In genomic region chr3:84038126-84038525, GRCm38 (mm10) we compare ENCODE assay signal across 8 mouse cellular contexts. TPM values are rescaled to one million over a fixed set of nuclear protein-coding genes. Genes with fewer than 3 reads are reported as not detected.
A peak's percentile ranks its signal among the peaks of the same experiment; 100 is the strongest.
DNase-seq lines count a peak whose midpoint lies in the region; ATAC-seq and TF ChIP-seq lines count a peak whose summit lies in the region.

No protein-coding gene starts in this region.

- no peaks in the 10 kb centered on the region for H3K27me3 ChIP-seq in heart, embryonic 14.5 days (ENCODE audit: control insufficient read depth, insufficient read depth, low read length)
- no peaks in the 10 kb centered on the region for H3K27me3 ChIP-seq in hindbrain, embryonic 14.5 days (ENCODE audit: control insufficient read depth, insufficient read depth, low read length)
- no peaks in the 10 kb centered on the region; the same call in 1 of the 2 replicates for H3K27me3 ChIP-seq in midbrain, embryonic 11.5 days (ENCODE audit: control insufficient read depth, insufficient read depth, low read length)

- 0 out of 2 replicates have a peak, but pooled peaks cover 4% of the 10 kb centered on the region for H3K36me3 ChIP-seq in heart, embryonic 14.5 days (ENCODE audit: control insufficient read depth, insufficient read depth, low read length)
- H3K36me3 ChIP-seq in hindbrain, embryonic 14.5 days (replicated peaks; ENCODE audit: control insufficient read depth, insufficient read depth) = no peaks in the 10 kb centered on the region; the same call in 1 of the 2 replicates
- no peaks in the 10 kb centered on the region for H3K36me3 ChIP-seq in midbrain, embryonic 11.5 days (ENCODE audit: control insufficient read depth, insufficient read depth, low read length)

- ATAC-seq in heart, embryonic 14.5 days (ENCODE audit: insufficient number of reproducible peaks, insufficient read depth, low FRiP score, low read depth) = no peak
- no peak for ATAC-seq in hindbrain, embryonic 14.5 days (ENCODE audit: low FRiP score)
- ATAC-seq in midbrain, embryonic 11.5 days (ENCODE audit: low FRiP score) = no peak
- no peak for ATAC-seq in monocyte, adult 5-6 weeks (replicated peaks; ENCODE audit: insufficient number of reproducible peaks, low FRiP score, low TSS enrichment, poor library complexity, severe bottlenecking)

- WGBS in heart, embryonic 14.5 days = 67% methylated on average over 1 of the region's 1 CpGs
- WGBS in bone marrow, adult 2 months = 25% methylated on average over 1 of the region's 1 CpGs
- WGBS in hindbrain, embryonic 14.5 days = 19% methylated on average over 1 of the region's 1 CpGs
- WGBS in midbrain, embryonic 11.5 days = 54% methylated on average over 1 of the region's 1 CpGs

- 0 out of 2 replicates have a peak overlapping the region, but pooled peaks have one; percentile 94 for H3K9ac ChIP-seq in heart, embryonic 14.5 days (ENCODE audit: low read length)
- peak overlapping the region; percentile 98 for H3K9ac ChIP-seq in hindbrain, embryonic 14.5 days
- peak overlapping the region; percentile 99 for H3K9ac ChIP-seq in midbrain, embryonic 11.5 days (ENCODE audit: low read length)

- H3K27ac ChIP-seq in heart, embryonic 14.5 days (replicated peaks in 1 of 2; ENCODE audit: control insufficient read depth in 1 of 2, insufficient read depth in 1 of 2, low read depth in 2 of 2, low read length in 2 of 2) = no peak overlapping the region
- no peak overlapping the region for H3K27ac ChIP-seq in bone marrow, adult 2 months (ENCODE audit: control insufficient read depth, insufficient read depth, low read depth, low read length, poor library complexity)
- peak overlapping the region; percentile 96 for H3K27ac ChIP-seq in hindbrain, embryonic 14.5 days
- H3K27ac ChIP-seq in midbrain, embryonic 11.5 days (ENCODE audit: low read depth, low read length) = no peak overlapping the region

- no peak for TF ChIP-seq POLR2A in bone marrow, adult 2 months (IDR thresholded peaks at IDR 0.05; ENCODE audit: borderline replicate concordance, control insufficient read depth, low read depth, low read length)

- TF ChIP-seq CTCF in bone marrow, adult 2 months (IDR thresholded peaks at IDR 0.05; ENCODE audit: control insufficient read depth, insufficient read depth, low read length) = no peak

- H3K4me2 ChIP-seq in heart, embryonic 14.5 days (ENCODE audit: low read length) = peak overlapping the region; percentile 99
- peak overlapping the region; percentile 99 for H3K4me2 ChIP-seq in hindbrain, embryonic 14.5 days (replicated peaks)
- peak overlapping the region; percentile 90 for H3K4me2 ChIP-seq in midbrain, embryonic 11.5 days

- H3K9me3 ChIP-seq in heart, embryonic 14.5 days (ENCODE audit: control insufficient read depth, low read length) = no peaks in the 10 kb centered on the region
- no peaks in the 10 kb centered on the region for H3K9me3 ChIP-seq in hindbrain, embryonic 14.5 days (ENCODE audit: control insufficient read depth, low read length)
- no peaks in the 10 kb centered on the region for H3K9me3 ChIP-seq in midbrain, embryonic 11.5 days (ENCODE audit: control insufficient read depth, low read length)

- H3K4me3 ChIP-seq in heart, embryonic 14.5 days (ENCODE audit: control insufficient read depth in 1 of 2, insufficient read depth in 1 of 2, low read depth in 1 of 2, low read length in 2 of 2) = peak overlapping the region in 1 of 2 experiments; percentile 87; a peak in 2 of 4 replicates
- H3K4me3 ChIP-seq in bone marrow, adult 2 months (replicated peaks; ENCODE audit: control insufficient read depth, low read depth, low read length) = peak overlapping the region; percentile 18
- peak overlapping the region; percentile 93 for H3K4me3 ChIP-seq in hindbrain, embryonic 14.5 days (replicated peaks; ENCODE audit: low read length)
- H3K4me3 ChIP-seq in midbrain, embryonic 11.5 days (ENCODE audit: low read depth, low read length) = peak overlapping the region; percentile 96

- DNase-seq in heart, adult 8-10 months (ENCODE audit: low spot score) = no peak
- DNase-seq in hindbrain, embryonic 14.5 days (ENCODE audit: low spot score) = no peak
- peak; percentile 80 for DNase-seq in midbrain, embryonic 11.5 days (ENCODE audit: low spot score, missing footprints)
- no peak for DNase-seq in adrenal gland, adult 8-10 months
- no peak for DNase-seq in gastrocnemius, postnatal 14 days

- intact Hi-C loops in gastrocnemius, postnatal 14 days (cut with DNase I; ENCODE audit: low total_unique reads) = no loop called here

- H3K4me1 ChIP-seq in heart, embryonic 14.5 days (ENCODE audit: control insufficient read depth in 2 of 2, insufficient read depth in 2 of 2, low read length in 2 of 2) = peaks cover 2 to 23% of the 10 kb centered on the region in 2 experiments; a peak in 3 of 4 replicates
- peaks cover 3% of the 10 kb centered on the region for H3K4me1 ChIP-seq in bone marrow, adult 2 months (ENCODE audit: control insufficient read depth, insufficient read depth, low read length)
- peaks cover 57% of the 10 kb centered on the region for H3K4me1 ChIP-seq in hindbrain, embryonic 14.5 days (replicated peaks; ENCODE audit: control insufficient read depth, insufficient read depth, low read length)
- peaks cover 33% of the 10 kb centered on the region for H3K4me1 ChIP-seq in midbrain, embryonic 11.5 days (ENCODE audit: control insufficient read depth, insufficient read depth, low read length)

RNA-seq across cellular contexts. Expression of gene Tmem131l, which starts 1.8 kb away (rescaled TPM):
- polyA plus RNA-seq in heart, embryonic 14.5 days (2014; fragmentation: Nextera tagmentation; extraction: Ambion mirVana) = 30.6 and 33.0 TPM in 2 replicates
- 10 to 100 TPM; 17.6 to 25.0 (median 21.0) TPM for total RNA-seq in heart, adult 8-10 months (2022)
- polyA plus RNA-seq in bone marrow, adult 2 months (2011; ENCODE audit: insufficient read depth, insufficient read length, low replicate concordance, missing spikeins) = 332 and 484 TPM in 2 replicates
- polyA plus RNA-seq in hindbrain, embryonic 14.5 days (2014; fragmentation: Nextera tagmentation; extraction: Ambion mirVana) = 51.2 and 57.5 TPM in 2 replicates
- 67.1 and 76.3 TPM in 2 replicates for polyA plus RNA-seq in midbrain, embryonic 11.5 days (2014; fragmentation: Nextera tagmentation; extraction: Ambion mirVana)
- total RNA-seq in adrenal gland, adult 8-10 months (2022) = 10 to 100 TPM; 37.3 to 56.8 (median 50.1) TPM
- 41.7 to 63.6 TPM (median 57.3 TPM) in 3 replicates for total RNA-seq in monocyte, adult 5-6 weeks (2017)
- 10 to 100 TPM; 16.4 to 19.1 TPM for total RNA-seq in gastrocnemius, postnatal 14 days (2021)
